Mouse (Mus musculus): ENCODE results near the gene Stt3a. TPM values are rescaled to one million over a fixed set of nuclear protein-coding genes. Genes with fewer than 3 reads are reported as not detected.

The Stt3a gene
- polyA plus RNA-seq (2012; rRNA removed): 71.2 and 77.6 TPM in 2 replicates

GRCm38 (mm10) chr9:36767203-36768143 is at the start of gene Stt3a:
Gene Stt3a, minus strand, starts transcription at chr9:36767679.

GRCm38 (mm10) chr9:36796781-36797555 is 29.5 kb upstream of the Stt3a start, which contains the start of gene Ei24:
Gene Ei24, minus strand, starts transcription at chr9:36797393.

GRCm38 (mm10) chr9:36727034-36727755 is 40.3 kb downstream of the Stt3a start, which contains the start of gene Chek1:
Gene Chek1, minus strand, starts transcription at chr9:36727065.

GRCm38 (mm10) chr9:36692920-36693319 is 74.6 kb downstream of the Stt3a start, which contains the start of gene Acrv1:
Gene Acrv1, plus strand, starts transcription at chr9:36693220.

Other genes with a start within 250 kb of the Stt3a start
- not detected in 2 replicates for gene Gm5615, start 225.7 kb downstream of the Stt3a start, polyA plus RNA-seq (2012; rRNA removed)
- not detected in 2 replicates for gene Gm17689, start 185.0 kb downstream of the Stt3a start, polyA plus RNA-seq (2012; rRNA removed)
- not detected in 2 replicates for gene A630095E13Rik, start 124.3 kb downstream of the Stt3a start, polyA plus RNA-seq (2012; rRNA removed)
- not detected in 2 replicates for gene Acrv1, start 74.5 kb downstream of the Stt3a start, polyA plus RNA-seq (2012; rRNA removed)
- 3.2 and 5.1 TPM in 2 replicates for gene Chek1, start 40.6 kb downstream of the Stt3a start, polyA plus RNA-seq (2012; rRNA removed)
- gene Ei24, start 29.7 kb upstream of the Stt3a start, polyA plus RNA-seq (2012; rRNA removed): 121 and 123 TPM in 2 replicates
- gene Fez1, start 54.2 kb upstream of the Stt3a start, polyA plus RNA-seq (2012; rRNA removed): 429 and 433 TPM in 2 replicates

All from central nervous system, embryonic 18 days (tissue).